1 mouse cellular context compared by ENCODE assay signal in the genomic region with DNA sequence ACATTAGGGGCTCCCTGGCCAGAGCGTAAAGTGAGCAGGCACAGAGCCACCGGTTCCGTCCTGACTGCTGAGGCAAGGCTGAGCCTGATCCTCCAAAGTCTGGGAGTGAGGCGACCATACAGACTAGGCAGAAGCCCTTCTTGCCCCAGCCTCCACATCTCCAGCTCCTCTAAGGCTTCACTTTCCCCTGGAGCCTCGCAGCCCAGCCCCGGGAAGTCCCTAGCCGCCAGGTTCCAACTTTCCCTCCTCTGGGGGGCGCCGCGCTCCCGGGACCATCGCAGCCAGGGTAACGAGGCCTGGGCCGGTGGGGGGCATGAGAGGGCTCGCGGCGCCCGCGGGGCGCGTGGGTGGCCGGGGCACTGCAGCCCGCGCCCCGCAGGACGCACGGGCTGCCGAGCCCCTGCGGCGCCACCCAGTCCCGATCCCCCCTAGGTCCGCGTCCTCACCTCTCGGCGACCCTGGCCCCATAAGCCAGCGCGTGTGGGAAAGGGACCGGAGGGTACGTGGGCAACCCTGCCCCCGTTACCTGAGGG.
TF ChIP-seq lines count a peak whose summit lies in the region.

No protein-coding gene starts in this region.

TF ChIP-seq in MEL, 35 proteins besides CTCF, POLR2A, EP300 and RAD21 (continued from another document):
- TF ChIP-seq MYB (IDR thresholded peaks at IDR 0.05; ENCODE audit: low read depth, low read length) (no peak), SIN3A (IDR thresholded peaks at IDR 0.05; ENCODE audit: low read length) (peak; percentile 22; the same call in 1 of the 2 replicates), ZC3H11A (IDR thresholded peaks at IDR 0.05; ENCODE audit: low read depth, low read length) (peak; percentile 11; the same call in 1 of the 2 replicates), RCOR1 (IDR thresholded peaks at IDR 0.05; ENCODE audit: low read depth, low read length) (no peak), POLR2AphosphoS5 (IDR thresholded peaks at IDR 0.05; ENCODE audit: borderline replicate concordance, low read depth, low read length) (no peak)
